Mouse (Mus musculus) left cerebral cortex, adult 8-10 months (tissue): ENCODE measurements around the gene Pdgfa. TPM values are rescaled to one million over a fixed set of nuclear protein-coding genes. Genes with fewer than 3 reads are reported as not detected.

Source experiments
- total RNA-seq, 4 experiments: library from RNA; stranded (reverse); gene quantifications; 2 replicates each; pipeline ENCODE4 v1.2.4; 2022

The Pdgfa gene
- total RNA-seq, 4 experiments from 2014 or later: 41.9 to 48.3 (median 44.5) TPM

Other genes starting within 250 kb of the Pdgfa start
- 10 to 100 TPM; 42.6 to 50.0 (median 47.2) TPM for gene Fam20c, start 242.9 kb downstream of the Pdgfa start, total RNA-seq
- not detected for gene Gm5294, start 177.3 kb downstream of the Pdgfa start, total RNA-seq
- gene Prkar1b, start 152.6 kb upstream of the Pdgfa start, total RNA-seq: 100 to 1,000 TPM; 670 to 720 (median 701) TPM
- gene Dnaaf5, start 152.9 kb upstream of the Pdgfa start, total RNA-seq: 1 to 10 TPM; 6.0 to 8.9 (median 6.9) TPM
- gene Sun1, start 203.3 kb upstream of the Pdgfa start, total RNA-seq: 100 to 1,000 TPM; 127 to 146 (median 132) TPM